Mouse (Mus musculus): ENCODE measurements around the gene Slc36a1. TPM values are rescaled to one million over a fixed set of nuclear protein-coding genes. Genes with fewer than 3 reads are reported as not detected.

Gene Slc36a1
- polyA plus RNA-seq, 1 experiment from 2014 or later = 3.2 TPM

GRCm38 (mm10) chr11:55240556-55240955 lies 36.4 kb downstream of the Slc36a1 start:
- 72% methylated on average over 7 of the region's 7 CpGs for WGBS
- Histone ChIP-seq H3K27me3 (no peaks in the 10 kb centered on the region), H3K36me3 (no peaks in the 10 kb centered on the region), H3K27ac (no peak overlapping the region), H3K4me2 (no peak overlapping the region), H3K9ac (no peak overlapping the region), H3K9me3 (no peaks in the 10 kb centered on the region), H3K4me1 (replicated peaks) (no peaks in the 10 kb centered on the region), H3K4me3 (no peak overlapping the region)
- no peak for ATAC-seq (ENCODE audit: low FRiP score)

- H3K27me3 ChIP-seq = no peaks in the 10 kb centered on the region
- 75% methylated on average over 6 of the region's 6 CpGs for WGBS
- no peak overlapping the region for H3K4me2 ChIP-seq
- H3K9ac ChIP-seq = no peak overlapping the region
- H3K27ac ChIP-seq = no peak overlapping the region
- H3K4me3 ChIP-seq = no peak overlapping the region
- H3K4me1 ChIP-seq (replicated peaks) = no peaks in the 10 kb centered on the region
- ATAC-seq (ENCODE audit: low FRiP score) = no peak
- H3K36me3 ChIP-seq = no peaks in the 10 kb centered on the region
- H3K9me3 ChIP-seq = no peaks in the 10 kb centered on the region
Observed at GRCm38 (mm10) chr11:55250527-55250926, 46.4 kb downstream of the Slc36a1 start.

GRCm38 (mm10) chr11:55253391-55253790 lies 49.2 kb downstream of the Slc36a1 start:
- Histone ChIP-seq H3K4me1 (replicated peaks) (no peaks in the 10 kb centered on the region), H3K27ac (no peak overlapping the region), H3K4me2 (no peak overlapping the region), H3K36me3 (no peaks in the 10 kb centered on the region), H3K27me3 (no peaks in the 10 kb centered on the region), H3K4me3 (no peak overlapping the region), H3K9me3 (no peaks in the 10 kb centered on the region), H3K9ac (no peak overlapping the region)
- ATAC-seq (ENCODE audit: low FRiP score) = no peak
- 94% methylated on average over 9 of the region's 9 CpGs for WGBS

- H3K4me2 ChIP-seq = no peak overlapping the region
- no peaks in the 10 kb centered on the region for H3K27me3 ChIP-seq
- H3K27ac ChIP-seq = no peak overlapping the region
- H3K9me3 ChIP-seq = no peaks in the 10 kb centered on the region
- no peaks in the 10 kb centered on the region for H3K4me1 ChIP-seq (replicated peaks)
- ATAC-seq (ENCODE audit: low FRiP score) = no peak
- 91% methylated on average over 4 of the region's 4 CpGs for WGBS
- no peak overlapping the region for H3K4me3 ChIP-seq
- H3K36me3 ChIP-seq = no peaks in the 10 kb centered on the region
- no peak overlapping the region for H3K9ac ChIP-seq
Observed at GRCm38 (mm10) chr11:55261105-55261504, 57.0 kb downstream of the Slc36a1 start.

GRCm38 (mm10) chr11:55262000-55262399 lies 57.9 kb downstream of the Slc36a1 start:
- Histone ChIP-seq H3K4me1 (replicated peaks) (no peaks in the 10 kb centered on the region), H3K4me3 (no peak overlapping the region), H3K36me3 (no peaks in the 10 kb centered on the region), H3K27ac (no peak overlapping the region), H3K9me3 (no peaks in the 10 kb centered on the region), H3K9ac (no peak overlapping the region), H3K27me3 (no peaks in the 10 kb centered on the region), H3K4me2 (no peak overlapping the region)
- no peak for ATAC-seq (ENCODE audit: low FRiP score)
- 76% methylated on average over 5 of the region's 5 CpGs for WGBS

GRCm38 (mm10) chr11:55264318-55264717 lies 60.2 kb downstream of the Slc36a1 start:
- H3K4me1 ChIP-seq (replicated peaks) = no peaks in the 10 kb centered on the region
- no peak overlapping the region for H3K4me3 ChIP-seq
- no peaks in the 10 kb centered on the region for H3K27me3 ChIP-seq
- H3K9me3 ChIP-seq = no peaks in the 10 kb centered on the region
- no peak for ATAC-seq (ENCODE audit: low FRiP score)
- no peak overlapping the region for H3K27ac ChIP-seq
- no peaks in the 10 kb centered on the region for H3K36me3 ChIP-seq
- WGBS = 92% methylated on average over 2 of the region's 2 CpGs
- no peak overlapping the region for H3K4me2 ChIP-seq
- no peak overlapping the region for H3K9ac ChIP-seq

- Histone ChIP-seq H3K27ac (no peak overlapping the region), H3K4me2 (no peak overlapping the region), H3K36me3 (no peaks in the 10 kb centered on the region), H3K9ac (no peak overlapping the region), H3K4me1 (replicated peaks) (no peaks in the 10 kb centered on the region), H3K4me3 (no peak overlapping the region), H3K27me3 (no peaks in the 10 kb centered on the region), H3K9me3 (no peaks in the 10 kb centered on the region)
- no peak for ATAC-seq (ENCODE audit: low FRiP score)
- WGBS = 54% methylated on average over 2 of the region's 2 CpGs
Observed at GRCm38 (mm10) chr11:55265647-55266046, 61.5 kb downstream of the Slc36a1 start.

- 93% methylated on average over 6 of the region's 6 CpGs for WGBS
- ATAC-seq (ENCODE audit: low FRiP score) = no peak
- H3K36me3 ChIP-seq = no peaks in the 10 kb centered on the region
- H3K4me2 ChIP-seq = no peak overlapping the region
- H3K27ac ChIP-seq = no peak overlapping the region
- H3K9me3 ChIP-seq = no peaks in the 10 kb centered on the region
- H3K4me1 ChIP-seq (replicated peaks) = no peaks in the 10 kb centered on the region
- H3K27me3 ChIP-seq = no peaks in the 10 kb centered on the region
- H3K4me3 ChIP-seq = no peak overlapping the region
- H3K9ac ChIP-seq = no peak overlapping the region
Observed at GRCm38 (mm10) chr11:55268580-55268979, 64.4 kb downstream of the Slc36a1 start.

GRCm38 (mm10) chr11:55274756-55275155 lies 70.6 kb downstream of the Slc36a1 start:
- no peaks in the 10 kb centered on the region for H3K4me1 ChIP-seq (replicated peaks)
- WGBS = 82% methylated on average over 6 of the region's 6 CpGs
- H3K9me3 ChIP-seq = no peaks in the 10 kb centered on the region
- H3K36me3 ChIP-seq = no peaks in the 10 kb centered on the region
- no peak overlapping the region for H3K9ac ChIP-seq
- no peak overlapping the region for H3K27ac ChIP-seq
- ATAC-seq (ENCODE audit: low FRiP score) = no peak
- no peak overlapping the region for H3K4me2 ChIP-seq
- no peaks in the 10 kb centered on the region for H3K27me3 ChIP-seq
- H3K4me3 ChIP-seq = no peak overlapping the region

Other genes with a start within 250 kb of the Slc36a1 start
- gene Tnip1, start 241.4 kb upstream of the Slc36a1 start, polyA plus RNA-seq (2015; fragmentation: Nextera tagmentation; extraction: Ambion mirVana) = 19.3 TPM in 2 replicates
- gene Anxa6, start 170.9 kb upstream of the Slc36a1 start, polyA plus RNA-seq (2015; fragmentation: Nextera tagmentation; extraction: Ambion mirVana) = 59.3 and 61.1 TPM in 2 replicates
- gene Ccdc69, start 126.2 kb upstream of the Slc36a1 start, polyA plus RNA-seq (2015; fragmentation: Nextera tagmentation; extraction: Ambion mirVana) = 0.22 and 0.31 TPM in 2 replicates
- gene Gm2a, start 106.2 kb upstream of the Slc36a1 start, polyA plus RNA-seq (2015; fragmentation: Nextera tagmentation; extraction: Ambion mirVana) = 19.2 and 20.3 TPM in 2 replicates
- gene Slc36a3, start 52.6 kb upstream of the Slc36a1 start, polyA plus RNA-seq (2015; fragmentation: Nextera tagmentation; extraction: Ambion mirVana) = not detected in 2 replicates
- gene Slc36a2, start 19.3 kb upstream of the Slc36a1 start, polyA plus RNA-seq (2015; fragmentation: Nextera tagmentation; extraction: Ambion mirVana) = 1.1 and 1.5 TPM in 2 replicates
- 0.05 and 0.13 TPM in 2 replicates for gene Fat2, start 132.2 kb downstream of the Slc36a1 start, polyA plus RNA-seq (2015; fragmentation: Nextera tagmentation; extraction: Ambion mirVana)
- gene Sparc, start 218.8 kb downstream of the Slc36a1 start, polyA plus RNA-seq (2015; fragmentation: Nextera tagmentation; extraction: Ambion mirVana) = 579 and 581 TPM in 2 replicates